Mouse (Mus musculus): Measurements from ENCODE around the gene Omd.

DNA sequence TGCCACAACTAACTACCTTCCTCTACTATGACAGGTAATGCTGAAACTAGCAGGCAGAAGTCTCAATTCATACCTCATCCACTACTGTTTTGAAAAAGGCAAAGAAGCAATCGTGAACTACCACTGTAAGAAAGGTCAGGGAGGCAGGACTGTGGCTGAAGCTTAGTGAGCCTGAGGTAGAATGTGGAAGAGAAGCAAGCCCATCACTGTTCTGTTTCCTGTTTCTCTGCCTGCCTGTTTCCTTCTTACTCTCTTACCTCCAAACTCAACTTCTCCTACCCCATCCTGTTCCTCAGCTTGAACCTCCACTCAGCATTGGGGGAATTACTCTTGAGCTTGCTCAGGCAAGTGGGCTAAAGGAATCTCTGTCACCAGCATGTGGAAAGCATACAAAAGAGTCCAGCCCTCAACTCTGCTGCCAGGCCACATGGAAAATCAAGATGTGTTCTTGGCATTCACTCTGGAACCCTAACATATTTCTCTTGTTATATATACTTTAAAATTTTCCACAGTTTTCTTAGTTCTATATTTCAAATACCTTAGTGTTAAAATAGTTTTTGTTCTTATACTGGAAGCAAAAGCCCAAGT is 34.6 kb upstream of the Omd start:
- TF ChIP-seq USF1 (IDR thresholded peaks at IDR 0.05; ENCODE audit: low read depth) (no peak), CTCF (IDR thresholded peaks at IDR 0.05; ENCODE audit: control insufficient read depth, insufficient read depth, insufficient read length) (no peak)
